Mouse (Mus musculus): ENCODE data around the gene Zmat3. TPM values are rescaled to one million over a fixed set of nuclear protein-coding genes. Genes with fewer than 3 reads are reported as not detected.

The Zmat3 gene
- 11.2 TPM in 2 replicates for polyA plus RNA-seq (2014; fragmentation: Nextera tagmentation; extraction: Ambion mirVana)

DNA sequence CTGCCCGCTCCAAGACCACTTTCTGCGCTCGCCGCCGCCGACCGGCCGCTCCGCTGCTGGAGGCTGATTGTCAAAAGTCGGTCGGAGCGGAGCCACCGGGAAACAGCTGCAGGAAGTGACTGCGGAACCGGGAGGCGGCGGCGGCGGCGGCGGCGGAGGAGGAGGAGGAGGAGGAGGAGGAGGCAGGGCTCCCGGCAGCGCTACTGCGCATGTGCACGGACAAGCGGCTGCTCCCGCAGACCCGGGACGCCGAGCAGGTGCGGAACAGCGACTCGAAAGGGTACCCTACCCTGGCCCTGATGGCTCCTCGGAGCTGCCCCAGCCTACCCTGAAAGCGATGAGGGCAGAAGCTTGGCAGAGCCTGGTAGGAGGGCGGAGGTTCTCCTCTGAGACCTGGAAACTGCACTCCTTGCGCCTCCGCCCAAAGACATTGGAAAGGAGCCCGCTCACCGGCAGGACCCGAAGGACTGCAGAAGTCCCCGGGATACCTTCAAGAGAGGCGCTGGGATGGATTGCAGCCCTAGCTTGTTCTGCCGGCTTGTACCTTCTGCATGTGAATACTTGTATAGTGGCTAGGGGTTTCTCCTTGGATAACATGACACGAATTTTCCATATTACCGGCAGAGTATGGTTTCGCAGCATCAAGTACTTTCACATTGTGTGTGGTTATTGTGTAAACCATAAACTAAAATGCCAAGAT, at the start of gene Zmat3:
TSS of gene Zmat3 (minus strand) at position 469 of the 700 bp plus-strand sequence.
- H3K4me1 ChIP-seq (ENCODE audit: control insufficient read depth, insufficient read depth, low read length) = peaks cover 14% of the 10 kb centered on the region
- no peaks in the 10 kb centered on the region for H3K27me3 ChIP-seq (ENCODE audit: control insufficient read depth, insufficient read depth, low read length)
- H3K9ac ChIP-seq (replicated peaks; ENCODE audit: low read depth, low read length) = peak within 1 kb of the TSS; percentile 87
- 4% methylated on average over 28 of the region's 48 CpGs for WGBS
- H3K27ac ChIP-seq (ENCODE audit: low read depth, low read length) = peak within 1 kb of the TSS; percentile 92
- H3K4me3 ChIP-seq (ENCODE audit: low read depth, low read length) = peak within 1 kb of the TSS; percentile 91
- H3K36me3 ChIP-seq (ENCODE audit: control insufficient read depth, insufficient read depth, low read length) = no peaks in the 10 kb centered on the region
- H3K4me2 ChIP-seq (ENCODE audit: low read depth, low read length) = peak within 1 kb of the TSS; percentile 83
- ATAC-seq (ENCODE audit: low read depth) = peak; percentile 90
- no peaks in the 10 kb centered on the region for H3K9me3 ChIP-seq (ENCODE audit: control insufficient read depth, low read length)

DNA sequence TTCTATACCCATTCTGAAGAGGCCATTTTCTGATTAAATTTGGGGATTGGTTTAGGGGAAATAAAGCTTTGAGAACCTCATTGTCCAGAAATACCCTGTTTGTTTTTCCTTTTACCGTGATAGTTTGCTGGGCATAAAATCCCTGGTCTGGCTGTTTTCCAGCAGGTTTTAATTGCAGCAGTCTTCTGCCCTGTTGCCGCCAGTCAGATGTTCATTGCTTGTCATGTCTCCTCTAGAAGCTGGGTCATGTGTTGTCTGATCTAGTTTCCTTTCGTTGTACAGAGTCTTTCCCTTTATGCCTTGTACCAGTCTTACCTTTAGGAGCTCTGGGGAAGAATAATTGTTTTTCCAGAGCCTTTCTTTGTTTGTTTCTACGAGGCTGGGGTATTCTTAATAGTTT, 48.6 kb upstream of the Zmat3 start:
- no peak overlapping the region for H3K27ac ChIP-seq (ENCODE audit: low read depth, low read length)
- WGBS = 19% methylated on average over 4 of the region's 4 CpGs
- H3K9ac ChIP-seq (replicated peaks; ENCODE audit: low read depth, low read length) = no peak overlapping the region
- H3K9me3 ChIP-seq (ENCODE audit: control insufficient read depth, low read length) = no peaks in the 10 kb centered on the region
- no peak overlapping the region for H3K4me3 ChIP-seq (ENCODE audit: low read depth, low read length)
- no peaks in the 10 kb centered on the region for H3K36me3 ChIP-seq (ENCODE audit: control insufficient read depth, insufficient read depth, low read length)
- H3K4me2 ChIP-seq (ENCODE audit: low read depth, low read length) = no peak overlapping the region; the same call in 1 of the 2 replicates
- H3K4me1 ChIP-seq (ENCODE audit: control insufficient read depth, insufficient read depth, low read length) = peaks cover 10% of the 10 kb centered on the region
- ATAC-seq (ENCODE audit: low read depth) = no peak
- no peaks in the 10 kb centered on the region for H3K27me3 ChIP-seq (ENCODE audit: control insufficient read depth, insufficient read depth, low read length)

DNA sequence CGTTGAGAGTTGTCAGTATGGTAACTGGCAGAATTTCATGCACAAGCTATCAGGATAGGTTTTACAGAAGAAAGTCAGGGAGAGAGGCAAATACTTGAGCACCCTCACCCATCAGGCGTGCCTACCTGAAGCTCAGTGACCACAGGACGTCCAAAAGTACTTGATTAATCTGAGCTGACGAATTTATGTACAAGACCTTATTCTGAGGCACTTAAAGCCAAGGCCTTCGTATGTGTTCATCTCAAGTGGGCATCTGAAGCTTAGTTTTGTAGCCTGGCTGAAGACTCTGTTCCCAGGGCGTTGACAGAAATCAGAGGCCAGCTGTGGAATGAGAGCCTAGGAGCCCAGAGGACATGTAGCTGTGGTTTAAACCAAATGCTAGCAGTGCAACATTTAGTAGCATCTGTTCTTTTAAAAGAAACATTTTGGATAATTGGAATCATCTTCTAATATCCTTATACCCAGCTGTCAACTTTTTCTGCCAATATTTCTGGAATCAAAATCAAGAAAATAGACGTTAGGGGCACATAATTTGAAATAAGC, 46.8 kb upstream of the Zmat3 start:
- Histone ChIP-seq H3K27ac (ENCODE audit: low read depth, low read length) (no peak overlapping the region), H3K4me1 (ENCODE audit: control insufficient read depth, insufficient read depth, low read length) (peaks cover 10% of the 10 kb centered on the region), H3K9ac (replicated peaks; ENCODE audit: low read depth, low read length) (no peak overlapping the region), H3K4me3 (ENCODE audit: low read depth, low read length) (no peak overlapping the region), H3K9me3 (ENCODE audit: control insufficient read depth, low read length) (no peaks in the 10 kb centered on the region), H3K36me3 (ENCODE audit: control insufficient read depth, insufficient read depth, low read length) (no peaks in the 10 kb centered on the region), H3K4me2 (ENCODE audit: low read depth, low read length) (no peak overlapping the region), H3K27me3 (ENCODE audit: control insufficient read depth, insufficient read depth, low read length) (no peaks in the 10 kb centered on the region)
- 85% methylated on average over 7 of the region's 7 CpGs for WGBS
- no peak for ATAC-seq (ENCODE audit: low read depth)

DNA sequence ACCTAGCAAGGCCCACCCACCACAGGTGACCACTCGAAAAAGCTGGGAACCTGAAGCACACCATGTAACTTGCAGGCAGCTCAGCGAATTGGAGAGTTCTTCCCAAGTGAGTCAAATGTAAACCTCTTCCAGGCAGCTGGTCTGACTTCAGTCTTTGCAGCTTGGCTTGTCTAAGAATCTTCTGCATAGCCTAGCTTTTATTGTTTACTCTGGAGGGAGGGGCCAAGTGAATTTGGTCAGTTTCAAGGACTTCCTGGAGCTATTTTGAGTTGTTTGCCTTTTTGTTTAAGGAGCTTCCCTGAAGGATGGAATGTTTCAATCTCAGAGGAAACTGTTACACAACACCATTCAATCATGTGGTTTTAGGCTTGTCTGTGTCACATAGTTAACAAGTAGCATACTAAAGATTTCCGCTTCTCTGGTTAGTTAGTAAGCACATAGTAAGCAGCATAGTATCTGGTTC, 43.0 kb upstream of the Zmat3 start:
- H3K9ac ChIP-seq (replicated peaks; ENCODE audit: low read depth, low read length) = no peak overlapping the region
- ATAC-seq (ENCODE audit: low read depth) = no peak
- 97% methylated on average over 3 of the region's 3 CpGs for WGBS
- no peak overlapping the region for H3K4me3 ChIP-seq (ENCODE audit: low read depth, low read length)
- H3K4me2 ChIP-seq (ENCODE audit: low read depth, low read length) = no peak overlapping the region
- H3K9me3 ChIP-seq (ENCODE audit: control insufficient read depth, low read length) = no peaks in the 10 kb centered on the region
- no peaks in the 10 kb centered on the region for H3K27me3 ChIP-seq (ENCODE audit: control insufficient read depth, insufficient read depth, low read length)
- 0 out of 2 replicates have a peak, but pooled peaks cover 2% of the 10 kb centered on the region for H3K4me1 ChIP-seq (ENCODE audit: control insufficient read depth, insufficient read depth, low read length)
- H3K27ac ChIP-seq (ENCODE audit: low read depth, low read length) = no peak overlapping the region
- H3K36me3 ChIP-seq (ENCODE audit: control insufficient read depth, insufficient read depth, low read length) = no peaks in the 10 kb centered on the region

DNA sequence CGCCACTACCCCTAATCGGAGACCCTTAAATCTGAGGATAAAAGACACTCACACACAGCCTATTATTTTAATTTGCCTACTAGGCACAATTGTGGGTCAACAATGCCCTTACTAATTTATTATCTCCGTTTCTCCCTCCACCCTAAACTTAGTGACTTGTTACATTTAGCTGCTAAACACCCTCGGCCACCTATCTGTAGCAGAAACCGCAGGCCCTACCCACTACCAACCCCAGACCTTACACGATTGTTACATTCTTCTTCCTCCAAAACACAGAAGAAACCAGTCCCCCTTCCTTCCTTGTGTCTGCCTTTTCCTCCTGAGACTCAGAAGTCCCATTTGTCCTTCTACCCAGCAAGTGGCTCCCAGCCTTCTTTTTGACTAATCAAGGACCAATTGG, 41.0 kb upstream of the Zmat3 start:
- no peaks in the 10 kb centered on the region for H3K9me3 ChIP-seq (ENCODE audit: control insufficient read depth, low read length)
- ATAC-seq (ENCODE audit: low read depth) = no peak
- H3K27me3 ChIP-seq (ENCODE audit: control insufficient read depth, insufficient read depth, low read length) = no peaks in the 10 kb centered on the region
- H3K4me3 ChIP-seq (ENCODE audit: low read depth, low read length) = no peak overlapping the region
- no peak overlapping the region for H3K4me2 ChIP-seq (ENCODE audit: low read depth, low read length)
- no peaks in the 10 kb centered on the region for H3K36me3 ChIP-seq (ENCODE audit: control insufficient read depth, insufficient read depth, low read length)
- H3K27ac ChIP-seq (ENCODE audit: low read depth, low read length) = no peak overlapping the region
- H3K4me1 ChIP-seq (ENCODE audit: control insufficient read depth, insufficient read depth, low read length) = 0 out of 2 replicates have a peak, but pooled peaks cover 2% of the 10 kb centered on the region
- 81% methylated on average over 6 of the region's 6 CpGs for WGBS
- H3K9ac ChIP-seq (replicated peaks; ENCODE audit: low read depth, low read length) = no peak overlapping the region

DNA sequence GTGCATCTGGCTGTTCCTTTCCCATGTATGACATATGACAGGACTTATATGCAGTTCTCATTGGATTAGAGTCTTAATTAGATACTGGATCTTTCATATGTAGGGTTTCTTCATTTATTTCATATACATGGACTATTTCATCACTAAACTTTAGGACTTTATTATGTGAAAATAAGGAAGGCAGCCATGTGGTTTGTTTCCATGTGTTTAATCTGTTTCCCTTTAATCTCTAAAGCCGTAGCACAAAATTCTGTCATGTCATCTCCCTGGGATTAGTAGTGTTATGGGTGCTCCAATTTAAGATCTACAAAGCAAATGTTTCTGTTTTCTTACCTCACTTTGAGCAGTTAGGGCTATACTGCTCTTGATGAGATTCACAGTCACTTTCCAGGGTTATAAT, 39.9 kb upstream of the Zmat3 start:
- Histone ChIP-seq H3K4me3 (ENCODE audit: low read depth, low read length) (no peak overlapping the region), H3K4me1 (ENCODE audit: control insufficient read depth, insufficient read depth, low read length) (0 out of 2 replicates have a peak, but pooled peaks cover 2% of the 10 kb centered on the region), H3K9me3 (ENCODE audit: control insufficient read depth, low read length) (no peaks in the 10 kb centered on the region), H3K27me3 (ENCODE audit: control insufficient read depth, insufficient read depth, low read length) (no peaks in the 10 kb centered on the region), H3K27ac (ENCODE audit: low read depth, low read length) (no peak overlapping the region), H3K9ac (replicated peaks; ENCODE audit: low read depth, low read length) (no peak overlapping the region), H3K4me2 (ENCODE audit: low read depth, low read length) (no peak overlapping the region), H3K36me3 (ENCODE audit: control insufficient read depth, insufficient read depth, low read length) (no peaks in the 10 kb centered on the region)
- WGBS = 83% methylated on average over 1 of the region's 1 CpGs
- ATAC-seq (ENCODE audit: low read depth) = no peak

DNA sequence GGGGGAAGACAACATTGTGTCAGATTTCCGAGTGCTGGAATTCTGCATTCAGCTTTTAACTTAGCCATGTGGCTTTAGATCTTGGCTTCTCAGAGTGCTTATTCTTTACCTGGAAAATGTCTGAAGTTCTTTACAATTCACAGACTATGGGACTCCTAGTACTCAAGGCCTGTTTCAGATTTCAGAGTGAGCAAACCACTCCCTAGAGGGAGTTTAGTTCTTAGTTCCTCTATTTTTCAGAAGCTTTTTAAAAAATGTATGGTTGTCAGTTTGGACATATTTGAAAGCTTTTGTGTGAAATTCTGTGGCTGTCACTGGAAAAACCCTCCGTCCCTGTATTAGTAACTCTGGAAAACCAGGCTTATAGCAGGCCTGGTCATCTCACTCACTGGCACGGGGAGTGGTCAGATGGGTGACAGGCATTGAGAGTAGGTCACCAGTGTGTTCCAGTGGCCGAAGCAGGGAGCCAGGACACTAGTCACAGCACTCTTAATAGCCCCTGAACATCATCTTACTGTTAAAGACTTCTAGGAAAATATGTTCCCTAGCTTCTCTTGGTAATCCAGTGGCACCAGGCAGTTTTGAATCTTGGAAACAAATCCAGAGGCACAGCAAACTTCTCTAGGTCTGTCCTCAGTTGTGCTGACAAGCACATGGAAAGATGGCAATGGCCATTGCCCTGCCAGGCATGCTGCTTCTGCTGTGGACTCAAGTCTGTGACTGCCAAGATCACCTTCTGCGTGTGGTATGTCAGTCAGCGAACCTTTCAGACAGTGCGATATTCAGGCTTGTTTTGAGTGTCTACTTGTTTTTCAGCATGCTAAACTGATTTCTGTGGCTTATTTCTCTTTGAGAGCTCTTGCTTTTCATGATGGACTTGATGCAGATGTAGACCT, 37.4 kb upstream of the Zmat3 start:
- Histone ChIP-seq H3K4me2 (ENCODE audit: low read depth, low read length) (no peak overlapping the region), H3K9me3 (ENCODE audit: control insufficient read depth, low read length) (no peaks in the 10 kb centered on the region), H3K4me3 (ENCODE audit: low read depth, low read length) (no peak overlapping the region), H3K36me3 (ENCODE audit: control insufficient read depth, insufficient read depth, low read length) (no peaks in the 10 kb centered on the region), H3K9ac (replicated peaks; ENCODE audit: low read depth, low read length) (no peak overlapping the region), H3K27ac (ENCODE audit: low read depth, low read length) (no peak overlapping the region), H3K27me3 (ENCODE audit: control insufficient read depth, insufficient read depth, low read length) (no peaks in the 10 kb centered on the region), H3K4me1 (ENCODE audit: control insufficient read depth, insufficient read depth, low read length) (peaks cover 20% of the 10 kb centered on the region)
- WGBS = 86% methylated on average over 7 of the region's 7 CpGs
- ATAC-seq (ENCODE audit: low read depth) = no peak

DNA sequence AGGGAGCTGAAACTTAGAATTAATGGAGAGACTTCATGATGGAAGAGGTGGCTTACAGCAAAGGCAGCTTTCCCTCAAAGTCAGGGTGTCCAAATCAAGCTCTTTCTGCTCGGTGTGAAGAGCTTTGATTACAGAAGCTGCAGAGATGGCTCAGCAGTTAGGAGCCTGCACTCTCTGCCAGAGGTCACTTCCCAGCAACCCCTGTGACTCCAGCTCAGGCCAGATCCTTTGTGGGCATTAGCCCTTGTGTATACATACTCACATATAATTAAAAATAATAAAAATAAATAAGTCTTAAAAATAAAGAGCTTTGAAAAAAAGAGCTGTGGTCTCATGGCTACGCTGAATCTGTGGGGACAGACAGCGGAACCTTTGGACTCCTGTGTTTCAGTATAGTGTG, 35.8 kb upstream of the Zmat3 start:
- no peaks in the 10 kb centered on the region for H3K36me3 ChIP-seq (ENCODE audit: control insufficient read depth, insufficient read depth, low read length)
- 77% methylated on average over 3 of the region's 3 CpGs for WGBS

DNA sequence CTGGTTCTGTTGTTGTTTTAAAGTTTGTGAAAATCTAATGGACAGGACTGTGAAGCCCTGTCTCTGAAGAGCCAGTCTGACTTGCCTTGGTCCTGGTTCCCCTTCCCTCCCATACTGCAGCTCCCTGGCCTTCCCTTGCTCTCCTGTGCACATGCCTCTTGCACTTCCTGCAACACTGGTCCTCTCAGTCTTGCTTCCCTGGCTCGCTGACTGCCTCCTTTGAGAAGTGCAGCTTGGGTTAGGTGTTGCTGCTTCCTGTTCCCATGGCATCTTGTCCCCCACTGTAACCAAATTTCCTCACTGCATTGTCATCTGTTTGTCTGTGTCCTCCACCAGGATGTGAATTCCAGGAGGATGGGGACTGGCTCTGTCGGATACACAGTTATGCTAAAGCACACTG, 34.1 kb upstream of the Zmat3 start:
- no peaks in the 10 kb centered on the region for H3K36me3 ChIP-seq (ENCODE audit: control insufficient read depth, insufficient read depth, low read length)
- WGBS = 50% methylated on average over 2 of the region's 2 CpGs
- H3K27me3 ChIP-seq (ENCODE audit: control insufficient read depth, insufficient read depth, low read length) = no peaks in the 10 kb centered on the region
- no peak overlapping the region for H3K27ac ChIP-seq (ENCODE audit: low read depth, low read length)
- no peak for ATAC-seq (ENCODE audit: low read depth)
- H3K4me1 ChIP-seq (ENCODE audit: control insufficient read depth, insufficient read depth, low read length) = peaks cover 20% of the 10 kb centered on the region
- no peaks in the 10 kb centered on the region for H3K9me3 ChIP-seq (ENCODE audit: control insufficient read depth, low read length)
- H3K4me3 ChIP-seq (ENCODE audit: low read depth, low read length) = no peak overlapping the region
- no peak overlapping the region for H3K4me2 ChIP-seq (ENCODE audit: low read depth, low read length)
- H3K9ac ChIP-seq (replicated peaks; ENCODE audit: low read depth, low read length) = no peak overlapping the region

More for the DNA sequence above, 35.8 kb upstream of the Zmat3 start:
- Histone ChIP-seq H3K4me3 (ENCODE audit: low read depth, low read length) (no peak overlapping the region), H3K9me3 (ENCODE audit: control insufficient read depth, low read length) (no peaks in the 10 kb centered on the region), H3K27ac (ENCODE audit: low read depth, low read length) (no peak overlapping the region), H3K4me1 (ENCODE audit: control insufficient read depth, insufficient read depth, low read length) (peaks cover 18% of the 10 kb centered on the region), H3K4me2 (ENCODE audit: low read depth, low read length) (no peak overlapping the region), H3K27me3 (ENCODE audit: control insufficient read depth, insufficient read depth, low read length) (no peaks in the 10 kb centered on the region), H3K9ac (replicated peaks; ENCODE audit: low read depth, low read length) (no peak overlapping the region)
- ATAC-seq (ENCODE audit: low read depth) = no peak
